Mouse (Mus musculus): ENCODE results near the gene Haus3.

The Haus3 gene

GRCm38 (mm10) chr5:34119121-34119856 is 50.0 kb downstream of the Haus3 start:
- in situ Hi-C loops (cut with MboI, MseI): no loop called here

- in situ Hi-C loops (cut with MboI, MseI): no loop called here
These were observed 63.6 kb downstream of the Haus3 start for GRCm38 (mm10) chr5:34105681-34106080.

Measured in regulatory T cell (primary cell).